Mouse (Mus musculus) thymus, adult 2 months (tissue): ENCODE measurements around the gene Exoc4.

ENCODE experiments used
- CTCF ChIP-seq: fragments of 200-500 bp; IDR thresholded peaks from 2 replicates; pipeline ENCODE4 v1.5.1; 2012; ENCODE audit warnings: mild to moderate bottlenecking, control low read depth, low read length, moderate library complexity, borderline replicate concordance; ENCODE audit not compliant: control insufficient read depth, poor library complexity, insufficient read depth; ENCODE audit errors: extremely low read depth
- POLR2A ChIP-seq: fragments of 200-500 bp; IDR thresholded peaks from 2 replicates; pipeline ENCODE4 v1.6.1; 2012; ENCODE audit warnings: mild to moderate bottlenecking, low read length, control low read depth, moderate library complexity; ENCODE audit not compliant: control insufficient read depth, poor library complexity, insufficient read depth; ENCODE audit errors: extremely low read depth

- TF ChIP-seq CTCF (no peak), POLR2A (no peak)
These were observed 59.8 kb downstream of the Exoc4 start for GRCm38 (mm10) chr6:33308646-33309045.
